Mouse (Mus musculus) embryonic facial prominence, embryonic 12.5 days (tissue): ENCODE results near the gene Pik3ca. TPM values are rescaled to one million over a fixed set of nuclear protein-coding genes. Genes with fewer than 3 reads are reported as not detected.

Source experiments
- ATAC-seq: fragments of 200-750 bp; cut with Nextera tagmentation; 2 replicates; pipeline ENCODE4 v1.8.0; 2017; ENCODE audit not compliant: insufficient number of reproducible peaks, insufficient read depth, low FRiP score, low TSS enrichment
- H3K27ac ChIP-seq: fragments of 300-500 bp; sonication (generic); 2 replicates; pipeline ENCODE4 v1.5.1; 2016; ENCODE audit warnings: mild to moderate bottlenecking
- H3K27me3 ChIP-seq: fragments of 300-500 bp; sonication (generic); 2 replicates; pipeline ENCODE4 v1.6.1; 2016; ENCODE audit warnings: mild to moderate bottlenecking, moderate library complexity
- H3K36me3 ChIP-seq: fragments of 300-500 bp; sonication (generic); 2 replicates; pipeline ENCODE4 v1.6.1; 2016; ENCODE audit warnings: mild to moderate bottlenecking
- H3K4me1 ChIP-seq: fragments of 300-500 bp; sonication (generic); 2 replicates; pipeline ENCODE4 v1.6.1; 2016
- H3K4me2 ChIP-seq: fragments of 300-500 bp; sonication (generic); replicated peaks from 2 replicates; pipeline ENCODE4 v1.6.1; 2016; ENCODE audit warnings: mild to moderate bottlenecking, moderate library complexity
- H3K4me3 ChIP-seq: fragments of 300-500 bp; sonication (generic); 2 replicates; pipeline ENCODE4 v1.5.1; 2016; ENCODE audit warnings: mild to moderate bottlenecking
- H3K9ac ChIP-seq: fragments of 300-500 bp; sonication (generic); 2 replicates; pipeline ENCODE4 v1.6.1; 2016; ENCODE audit warnings: mild to moderate bottlenecking, moderate library complexity
- H3K9me3 ChIP-seq: fragments of 300-500 bp; sonication (generic); 2 replicates; pipeline ENCODE4 v1.6.1; 2016; ENCODE audit warnings: mild to moderate bottlenecking, moderate library complexity
- WGBS: fragments of 180-500 bp; shearing (Covaris S2); methylation state at CpG from one replicate; pipeline ENCODE4 v1.1.7; 2016; 5-methylcytosine and 5-hydroxymethylcytosine counted together
- polyA plus RNA-seq: library from polyadenylated mRNA; unstranded; fragments of >200 nt; fragmentation: Nextera tagmentation; extraction: Ambion mirVana; gene quantifications from 2 replicates; pipeline ENCODE4 v1.2.1, GENCODE M21; 2016

The Pik3ca gene
- polyA plus RNA-seq, 1 experiment from 2014 or later = 12.2 TPM

DNA sequence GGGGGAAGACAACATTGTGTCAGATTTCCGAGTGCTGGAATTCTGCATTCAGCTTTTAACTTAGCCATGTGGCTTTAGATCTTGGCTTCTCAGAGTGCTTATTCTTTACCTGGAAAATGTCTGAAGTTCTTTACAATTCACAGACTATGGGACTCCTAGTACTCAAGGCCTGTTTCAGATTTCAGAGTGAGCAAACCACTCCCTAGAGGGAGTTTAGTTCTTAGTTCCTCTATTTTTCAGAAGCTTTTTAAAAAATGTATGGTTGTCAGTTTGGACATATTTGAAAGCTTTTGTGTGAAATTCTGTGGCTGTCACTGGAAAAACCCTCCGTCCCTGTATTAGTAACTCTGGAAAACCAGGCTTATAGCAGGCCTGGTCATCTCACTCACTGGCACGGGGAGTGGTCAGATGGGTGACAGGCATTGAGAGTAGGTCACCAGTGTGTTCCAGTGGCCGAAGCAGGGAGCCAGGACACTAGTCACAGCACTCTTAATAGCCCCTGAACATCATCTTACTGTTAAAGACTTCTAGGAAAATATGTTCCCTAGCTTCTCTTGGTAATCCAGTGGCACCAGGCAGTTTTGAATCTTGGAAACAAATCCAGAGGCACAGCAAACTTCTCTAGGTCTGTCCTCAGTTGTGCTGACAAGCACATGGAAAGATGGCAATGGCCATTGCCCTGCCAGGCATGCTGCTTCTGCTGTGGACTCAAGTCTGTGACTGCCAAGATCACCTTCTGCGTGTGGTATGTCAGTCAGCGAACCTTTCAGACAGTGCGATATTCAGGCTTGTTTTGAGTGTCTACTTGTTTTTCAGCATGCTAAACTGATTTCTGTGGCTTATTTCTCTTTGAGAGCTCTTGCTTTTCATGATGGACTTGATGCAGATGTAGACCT, 5.8 kb downstream of the Pik3ca start:
- H3K27me3 ChIP-seq = no peaks in the 10 kb centered on the region
- H3K4me1 ChIP-seq = peaks cover 34% of the 10 kb centered on the region
- no peak for ATAC-seq
- H3K4me3 ChIP-seq = no peak overlapping the region
- 0 out of 2 replicates have a peak overlapping the region, but pooled peaks have one; percentile 18 for H3K27ac ChIP-seq
- no peaks in the 10 kb centered on the region for H3K9me3 ChIP-seq
- H3K36me3 ChIP-seq = no peaks in the 10 kb centered on the region
- H3K4me2 ChIP-seq = no peak overlapping the region
- no peak overlapping the region for H3K9ac ChIP-seq
- 69% methylated on average over 7 of the region's 7 CpGs for WGBS

DNA sequence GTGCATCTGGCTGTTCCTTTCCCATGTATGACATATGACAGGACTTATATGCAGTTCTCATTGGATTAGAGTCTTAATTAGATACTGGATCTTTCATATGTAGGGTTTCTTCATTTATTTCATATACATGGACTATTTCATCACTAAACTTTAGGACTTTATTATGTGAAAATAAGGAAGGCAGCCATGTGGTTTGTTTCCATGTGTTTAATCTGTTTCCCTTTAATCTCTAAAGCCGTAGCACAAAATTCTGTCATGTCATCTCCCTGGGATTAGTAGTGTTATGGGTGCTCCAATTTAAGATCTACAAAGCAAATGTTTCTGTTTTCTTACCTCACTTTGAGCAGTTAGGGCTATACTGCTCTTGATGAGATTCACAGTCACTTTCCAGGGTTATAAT, 8.2 kb downstream of the Pik3ca start:
- no peak overlapping the region for H3K4me2 ChIP-seq
- H3K4me3 ChIP-seq = no peak overlapping the region
- 87% methylated on average over 1 of the region's 1 CpGs for WGBS
- H3K9me3 ChIP-seq = no peaks in the 10 kb centered on the region
- no peak for ATAC-seq
- peaks cover 16% of the 10 kb centered on the region for H3K4me1 ChIP-seq
- H3K27me3 ChIP-seq = no peaks in the 10 kb centered on the region
- H3K27ac ChIP-seq = no peak overlapping the region
- H3K9ac ChIP-seq = no peak overlapping the region
- H3K36me3 ChIP-seq = no peaks in the 10 kb centered on the region

DNA sequence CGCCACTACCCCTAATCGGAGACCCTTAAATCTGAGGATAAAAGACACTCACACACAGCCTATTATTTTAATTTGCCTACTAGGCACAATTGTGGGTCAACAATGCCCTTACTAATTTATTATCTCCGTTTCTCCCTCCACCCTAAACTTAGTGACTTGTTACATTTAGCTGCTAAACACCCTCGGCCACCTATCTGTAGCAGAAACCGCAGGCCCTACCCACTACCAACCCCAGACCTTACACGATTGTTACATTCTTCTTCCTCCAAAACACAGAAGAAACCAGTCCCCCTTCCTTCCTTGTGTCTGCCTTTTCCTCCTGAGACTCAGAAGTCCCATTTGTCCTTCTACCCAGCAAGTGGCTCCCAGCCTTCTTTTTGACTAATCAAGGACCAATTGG, 9.3 kb downstream of the Pik3ca start:
- Histone ChIP-seq H3K27ac (no peak overlapping the region), H3K4me3 (no peak overlapping the region), H3K9ac (no peak overlapping the region), H3K4me2 (no peak overlapping the region), H3K36me3 (no peaks in the 10 kb centered on the region), H3K4me1 (peaks cover 14% of the 10 kb centered on the region; the same call in 1 of the 2 replicates), H3K27me3 (no peaks in the 10 kb centered on the region), H3K9me3 (no peaks in the 10 kb centered on the region)
- ATAC-seq = no peak
- WGBS = 85% methylated on average over 6 of the region's 6 CpGs

DNA sequence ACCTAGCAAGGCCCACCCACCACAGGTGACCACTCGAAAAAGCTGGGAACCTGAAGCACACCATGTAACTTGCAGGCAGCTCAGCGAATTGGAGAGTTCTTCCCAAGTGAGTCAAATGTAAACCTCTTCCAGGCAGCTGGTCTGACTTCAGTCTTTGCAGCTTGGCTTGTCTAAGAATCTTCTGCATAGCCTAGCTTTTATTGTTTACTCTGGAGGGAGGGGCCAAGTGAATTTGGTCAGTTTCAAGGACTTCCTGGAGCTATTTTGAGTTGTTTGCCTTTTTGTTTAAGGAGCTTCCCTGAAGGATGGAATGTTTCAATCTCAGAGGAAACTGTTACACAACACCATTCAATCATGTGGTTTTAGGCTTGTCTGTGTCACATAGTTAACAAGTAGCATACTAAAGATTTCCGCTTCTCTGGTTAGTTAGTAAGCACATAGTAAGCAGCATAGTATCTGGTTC, 11.4 kb downstream of the Pik3ca start:
- Histone ChIP-seq H3K9ac (no peak overlapping the region), H3K27ac (no peak overlapping the region), H3K9me3 (no peaks in the 10 kb centered on the region), H3K4me1 (0 out of 2 replicates have a peak, but pooled peaks cover 3% of the 10 kb centered on the region), H3K4me3 (no peak overlapping the region), H3K27me3 (no peaks in the 10 kb centered on the region), H3K4me2 (no peak overlapping the region), H3K36me3 (no peaks in the 10 kb centered on the region)
- no peak for ATAC-seq
- WGBS = 91% methylated on average over 3 of the region's 3 CpGs

DNA sequence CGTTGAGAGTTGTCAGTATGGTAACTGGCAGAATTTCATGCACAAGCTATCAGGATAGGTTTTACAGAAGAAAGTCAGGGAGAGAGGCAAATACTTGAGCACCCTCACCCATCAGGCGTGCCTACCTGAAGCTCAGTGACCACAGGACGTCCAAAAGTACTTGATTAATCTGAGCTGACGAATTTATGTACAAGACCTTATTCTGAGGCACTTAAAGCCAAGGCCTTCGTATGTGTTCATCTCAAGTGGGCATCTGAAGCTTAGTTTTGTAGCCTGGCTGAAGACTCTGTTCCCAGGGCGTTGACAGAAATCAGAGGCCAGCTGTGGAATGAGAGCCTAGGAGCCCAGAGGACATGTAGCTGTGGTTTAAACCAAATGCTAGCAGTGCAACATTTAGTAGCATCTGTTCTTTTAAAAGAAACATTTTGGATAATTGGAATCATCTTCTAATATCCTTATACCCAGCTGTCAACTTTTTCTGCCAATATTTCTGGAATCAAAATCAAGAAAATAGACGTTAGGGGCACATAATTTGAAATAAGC, 15.1 kb downstream of the Pik3ca start:
- Histone ChIP-seq H3K4me3 (no peak overlapping the region), H3K4me2 (no peak overlapping the region), H3K9me3 (no peaks in the 10 kb centered on the region), H3K9ac (no peak overlapping the region), H3K4me1 (peaks cover 20% of the 10 kb centered on the region; the same call in 1 of the 2 replicates), H3K27ac (no peak overlapping the region), H3K27me3 (no peaks in the 10 kb centered on the region), H3K36me3 (no peaks in the 10 kb centered on the region)
- 77% methylated on average over 7 of the region's 7 CpGs for WGBS
- no peak for ATAC-seq

DNA sequence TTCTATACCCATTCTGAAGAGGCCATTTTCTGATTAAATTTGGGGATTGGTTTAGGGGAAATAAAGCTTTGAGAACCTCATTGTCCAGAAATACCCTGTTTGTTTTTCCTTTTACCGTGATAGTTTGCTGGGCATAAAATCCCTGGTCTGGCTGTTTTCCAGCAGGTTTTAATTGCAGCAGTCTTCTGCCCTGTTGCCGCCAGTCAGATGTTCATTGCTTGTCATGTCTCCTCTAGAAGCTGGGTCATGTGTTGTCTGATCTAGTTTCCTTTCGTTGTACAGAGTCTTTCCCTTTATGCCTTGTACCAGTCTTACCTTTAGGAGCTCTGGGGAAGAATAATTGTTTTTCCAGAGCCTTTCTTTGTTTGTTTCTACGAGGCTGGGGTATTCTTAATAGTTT, 16.9 kb downstream of the Pik3ca start:
- H3K27ac ChIP-seq = no peak overlapping the region
- WGBS = 49% methylated on average over 4 of the region's 4 CpGs
- H3K4me1 ChIP-seq = peaks cover 17% of the 10 kb centered on the region; the same call in 1 of the 2 replicates
- H3K4me2 ChIP-seq = no peak overlapping the region
- H3K27me3 ChIP-seq = no peaks in the 10 kb centered on the region
- H3K9me3 ChIP-seq = no peaks in the 10 kb centered on the region
- no peak overlapping the region for H3K4me3 ChIP-seq
- H3K36me3 ChIP-seq = no peaks in the 10 kb centered on the region
- ATAC-seq = no peak
- no peak overlapping the region for H3K9ac ChIP-seq

DNA sequence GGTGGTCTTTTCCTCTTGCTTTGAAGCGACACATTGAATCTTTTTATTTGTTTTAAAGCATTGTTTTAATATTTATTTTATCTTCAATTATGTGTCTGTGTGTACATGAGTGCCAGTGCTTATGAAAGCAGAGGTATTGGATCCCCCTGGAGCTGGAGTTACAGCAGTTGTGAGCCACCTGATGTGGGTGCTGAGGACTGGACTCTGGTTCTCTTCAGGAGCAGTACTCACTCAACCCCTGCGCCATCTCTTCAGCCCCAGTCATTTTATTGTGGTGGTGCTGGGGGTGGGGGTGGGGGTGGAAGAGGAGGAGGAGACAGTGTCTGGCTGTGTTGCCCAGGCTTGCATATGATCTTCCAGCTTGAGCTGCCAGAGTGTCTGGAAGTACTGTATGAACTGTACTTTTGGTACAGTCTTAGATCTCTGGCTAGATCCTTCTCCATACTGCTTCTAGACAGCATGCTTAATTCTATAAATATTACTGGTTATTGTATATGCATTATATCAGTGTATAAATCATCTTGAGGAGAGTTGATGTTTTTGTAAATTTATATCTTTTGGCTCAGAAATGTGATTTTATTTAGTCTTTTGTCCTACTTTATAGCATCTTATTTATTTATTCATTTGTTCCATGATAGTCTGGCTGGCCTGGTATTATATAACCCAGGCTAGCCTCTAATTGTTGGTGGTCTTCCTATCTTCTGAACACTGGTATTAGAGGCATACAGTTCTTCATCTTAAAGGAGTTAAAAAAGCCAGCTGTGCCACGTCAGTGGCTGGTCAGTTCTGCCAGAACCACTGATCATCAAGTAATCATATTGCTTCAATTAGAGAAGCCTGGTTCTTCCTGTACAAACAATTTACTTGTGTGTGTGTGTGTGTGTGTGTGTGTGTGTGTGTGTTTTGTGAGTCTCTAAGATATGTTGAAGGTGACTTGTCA, 18.2 kb downstream of the Pik3ca start:
- Histone ChIP-seq H3K9ac (no peak overlapping the region), H3K36me3 (no peaks in the 10 kb centered on the region), H3K27me3 (no peaks in the 10 kb centered on the region), H3K4me1 (peaks cover 17% of the 10 kb centered on the region; the same call in 1 of the 2 replicates), H3K9me3 (no peaks in the 10 kb centered on the region), H3K4me3 (no peak overlapping the region), H3K4me2 (no peak overlapping the region), H3K27ac (no peak overlapping the region)
- 0 out of 2 replicates have a peak, but pooled peaks have one; percentile 56 for ATAC-seq
- 60% methylated on average over 3 of the region's 3 CpGs for WGBS

DNA sequence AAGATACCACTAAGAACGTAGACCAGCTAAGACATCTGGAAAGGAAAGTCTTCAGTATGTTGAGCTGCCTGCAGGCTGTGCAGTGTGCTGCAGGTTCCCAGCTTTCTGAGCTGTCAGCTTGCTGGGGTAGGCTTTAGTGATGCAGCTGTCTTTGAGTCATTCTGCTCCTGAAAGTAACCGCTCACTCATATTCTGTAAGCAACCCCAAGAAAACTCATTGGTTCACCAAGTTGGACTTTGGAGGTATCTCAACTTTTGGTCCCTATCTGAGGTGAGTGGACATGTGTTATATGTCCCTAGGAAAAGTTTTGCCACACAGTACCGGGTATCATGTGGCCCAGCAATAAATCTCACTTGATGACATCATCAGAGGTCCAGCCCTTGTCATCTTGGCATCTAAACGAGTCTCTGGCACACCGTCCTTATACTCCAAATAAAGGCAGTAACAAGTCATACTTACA, 20.3 kb downstream of the Pik3ca start:
- H3K27ac ChIP-seq = no peak overlapping the region
- H3K9ac ChIP-seq = no peak overlapping the region
- peaks cover 17% of the 10 kb centered on the region; the same call in 1 of the 2 replicates for H3K4me1 ChIP-seq
- whole genome bisulfite sequencing = 83% methylated on average over 5 of the region's 5 CpGs
- H3K27me3 ChIP-seq = no peaks in the 10 kb centered on the region
- H3K4me3 ChIP-seq = no peak overlapping the region
- ATAC-seq = no peak
- H3K9me3 ChIP-seq = no peaks in the 10 kb centered on the region
- H3K36me3 ChIP-seq = no peaks in the 10 kb centered on the region
- no peak overlapping the region for H3K4me2 ChIP-seq

DNA sequence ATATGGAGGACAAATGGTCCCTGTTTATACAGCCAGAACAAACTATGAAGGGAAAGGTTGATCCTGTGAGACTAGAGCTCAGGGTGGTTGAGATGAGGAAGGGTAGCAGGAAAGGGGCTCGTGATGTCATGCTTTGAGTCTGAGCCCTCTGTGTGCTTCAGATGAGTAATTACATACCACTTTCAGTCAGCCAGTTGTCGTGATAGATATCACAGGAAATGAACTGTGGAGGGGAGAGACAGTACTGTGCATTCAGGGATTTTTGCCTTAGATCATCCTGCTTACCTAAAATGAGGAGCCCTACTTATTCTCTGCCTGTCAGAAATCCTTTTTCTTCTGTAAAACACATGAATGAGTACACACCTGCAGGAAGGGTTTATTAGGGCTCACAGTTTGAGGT, 22.4 kb downstream of the Pik3ca start:
- no peak overlapping the region for H3K4me3 ChIP-seq
- H3K9me3 ChIP-seq = no peaks in the 10 kb centered on the region
- H3K4me2 ChIP-seq = no peak overlapping the region
- H3K27me3 ChIP-seq = no peaks in the 10 kb centered on the region
- H3K4me1 ChIP-seq = peaks cover 11% of the 10 kb centered on the region; the same call in 1 of the 2 replicates
- H3K9ac ChIP-seq = no peak overlapping the region
- no peak overlapping the region for H3K27ac ChIP-seq
- ATAC-seq = no peak
- WGBS = 59% methylated on average over 2 of the region's 2 CpGs
- no peaks in the 10 kb centered on the region for H3K36me3 ChIP-seq

DNA sequence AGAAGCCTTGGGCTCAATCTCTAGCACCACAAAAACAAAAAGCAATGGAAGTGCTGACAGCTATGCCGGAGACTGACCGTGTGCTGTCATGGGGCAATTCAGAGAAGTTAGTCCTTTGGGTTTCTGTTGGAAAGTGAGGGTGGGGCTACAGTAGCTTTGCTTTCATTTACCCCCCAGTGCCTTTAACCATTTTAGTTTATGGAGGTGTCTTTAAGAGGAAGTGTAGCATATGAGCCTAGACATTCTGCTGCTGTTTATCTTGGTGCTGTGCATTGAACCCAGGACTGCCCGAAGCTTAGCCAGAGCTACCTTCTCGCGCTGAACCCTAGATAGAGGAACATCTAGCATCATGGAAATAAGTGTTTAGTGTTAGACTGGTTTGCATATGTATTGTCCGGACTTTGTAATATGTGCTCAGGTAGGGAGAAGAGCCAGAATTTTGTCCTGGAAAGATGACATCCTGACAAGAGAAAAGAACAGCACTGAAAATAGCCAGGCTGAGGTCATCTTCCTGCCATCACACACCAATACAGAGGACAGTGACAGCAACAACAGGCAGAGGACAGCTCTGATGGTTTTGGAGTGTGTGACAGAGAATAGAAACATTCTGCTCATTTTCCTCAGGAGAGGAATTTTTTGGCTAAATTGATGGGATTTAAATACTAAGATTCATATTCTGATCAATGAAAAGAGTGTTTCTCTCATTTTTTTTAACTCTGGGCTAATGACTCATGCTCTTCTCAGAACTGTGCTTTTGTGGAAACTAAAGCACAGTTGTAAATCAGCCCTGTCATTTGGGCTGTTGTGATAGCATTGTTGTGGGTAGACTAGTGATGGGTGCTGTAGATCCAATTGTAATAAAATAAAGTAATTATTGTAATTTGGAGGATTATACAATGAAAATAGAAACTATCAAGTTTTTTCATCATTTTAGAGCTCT, 23.9 kb downstream of the Pik3ca start:
- 89% methylated on average over 6 of the region's 6 CpGs for WGBS
- Histone ChIP-seq H3K4me2 (no peak overlapping the region), H3K4me3 (no peak overlapping the region), H3K4me1 (no peaks in the 10 kb centered on the region), H3K9ac (no peak overlapping the region), H3K9me3 (no peaks in the 10 kb centered on the region), H3K27ac (no peak overlapping the region), H3K27me3 (no peaks in the 10 kb centered on the region), H3K36me3 (no peaks in the 10 kb centered on the region)
- no peak for ATAC-seq
